Mouse (Mus musculus) MEL (cell line): ENCODE measurements at regions not wholly inside any gene's neighbourhood (a gene's known extent, or its start where the extent isn't known, plus 50 kb on each side); places are given as distances from the start of the nearest gene placed in this dataset.

Source experiments
- DNase-seq: peaks from one replicate; pipeline ENCODE4 v3.0.0; 2011; ENCODE audit warnings: low read depth, low spot score
- H3K27ac ChIP-seq: 2 replicates; pipeline ENCODE4 v1.5.1; 2012; ENCODE audit warnings: low read depth, mild to moderate bottlenecking, control low read depth, low read length, moderate library complexity; ENCODE audit not compliant: control insufficient read depth
- H3K27me3 ChIP-seq, 2 experiments: fragments of 150-350 bp in 1 of 2; sonication (generic) in 1 of 2; 2 replicates each; pipeline ENCODE4 v1.6.1; 2012; ENCODE audit warnings: low read length in 2 of 2, mild to moderate bottlenecking in 2 of 2, improper control_type of control experiment in 1 of 2, moderate library complexity in 1 of 2; ENCODE audit not compliant: insufficient read depth in 2 of 2, control insufficient read depth in 1 of 2
- H3K36me3 ChIP-seq, 2 experiments: 2 replicates each; pipeline ENCODE4 v1.6.1; 2012 to 2014; ENCODE audit warnings: low read length in 2 of 2, improper control_type of control experiment in 1 of 2, inconsistent platforms in 1 of 2, mild to moderate bottlenecking in 1 of 2; ENCODE audit not compliant: insufficient read depth in 2 of 2, control insufficient read depth in 1 of 2
- H3K4me1 ChIP-seq, 2 experiments: fragments of 150-350 bp in 1 of 2; sonication (generic) in 1 of 2; 2 replicates each; pipeline ENCODE4 v1.6.1; 2012; ENCODE audit warnings: low read length in 2 of 2, improper control_type of control experiment in 1 of 2, mild to moderate bottlenecking in 1 of 2; ENCODE audit not compliant: insufficient read depth in 2 of 2, control insufficient read depth in 1 of 2
- H3K4me3 ChIP-seq, 2 experiments: fragments of 150-350 bp in 1 of 2; sonication (generic) in 1 of 2; 2 replicates each; pipeline ENCODE4 v1.5.1; 2012; ENCODE audit warnings: low read depth in 2 of 2, low read length in 2 of 2, mild to moderate bottlenecking in 2 of 2, moderate library complexity in 2 of 2, control low read depth in 1 of 2, improper control_type of control experiment in 1 of 2; ENCODE audit not compliant: control insufficient read depth in 1 of 2, insufficient read depth in 1 of 2
- H3K79me2 ChIP-seq: 2 replicates; pipeline ENCODE4 v1.6.1; 2012; ENCODE audit warnings: mild to moderate bottlenecking, low read length, moderate library complexity; ENCODE audit not compliant: control insufficient read depth, poor library complexity, insufficient read depth
- H3K9ac ChIP-seq: 2 replicates; pipeline ENCODE4 v1.6.1; 2012; ENCODE audit warnings: low read depth, mild to moderate bottlenecking, control low read depth, low read length, moderate library complexity; ENCODE audit not compliant: control insufficient read depth, poor library complexity, severe bottlenecking
- H3K9me3 ChIP-seq: fragments of 150-350 bp; sonication (generic); replicated peaks from 2 replicates; pipeline ENCODE4 v1.6.1; 2012; ENCODE audit warnings: mild to moderate bottlenecking, low read length, improper control_type of control experiment, moderate library complexity; ENCODE audit not compliant: insufficient read depth
- BHLHE40 ChIP-seq: IDR thresholded peaks from 2 replicates; pipeline ENCODE4 v1.6.1; 2012; ENCODE audit warnings: low read depth, mild to moderate bottlenecking, inconsistent platforms, low read length, improper control_type of control experiment, borderline replicate concordance
- CHD1 ChIP-seq: IDR thresholded peaks from 2 replicates; pipeline ENCODE4 v1.6.1; 2012; ENCODE audit warnings: low read depth, mild to moderate bottlenecking, inconsistent platforms, low read length, improper control_type of control experiment
- CHD2 ChIP-seq: IDR thresholded peaks from 2 replicates; pipeline ENCODE4 v1.6.1; 2011; ENCODE audit warnings: low read length, improper control_type of control experiment
- CTCF ChIP-seq, 3 experiments: IDR thresholded peaks in 2 of 3; conservative IDR thresholded peaks in 1 of 3; 2 replicates each; pipeline ENCODE4 v1.5.1; 2011 to 2012; ENCODE audit warnings: low read length in 3 of 3, low read depth in 2 of 3, mild to moderate bottlenecking in 2 of 3, improper control_type of control experiment in 1 of 3, inconsistent platforms in 1 of 3, mixed read lengths in 1 of 3, moderate library complexity in 1 of 3; ENCODE audit not compliant: control insufficient read depth in 1 of 3, insufficient read depth in 1 of 3, poor library complexity in 1 of 3, severe bottlenecking in 1 of 3
- EP300 ChIP-seq, 2 experiments: IDR thresholded peaks; 2 replicates each; pipeline ENCODE4 v1.6.1; 2011; ENCODE audit warnings: improper control_type of control experiment in 2 of 2, low read length in 2 of 2, low read depth in 1 of 2, mild to moderate bottlenecking in 1 of 2
- GATA1 ChIP-seq: IDR thresholded peaks from 2 replicates; pipeline ENCODE4 v1.6.1; 2011; ENCODE audit warnings: low read depth, low read length, improper control_type of control experiment
- HCFC1 ChIP-seq: IDR thresholded peaks from 2 replicates; pipeline ENCODE4 v1.6.1; 2012; ENCODE audit warnings: low read depth, mild to moderate bottlenecking, inconsistent platforms, low read length, improper control_type of control experiment, moderate library complexity
- JUND ChIP-seq: IDR thresholded peaks from 2 replicates; pipeline ENCODE4 v1.6.1; 2011; ENCODE audit warnings: low read depth, mild to moderate bottlenecking, improper control_type of control experiment, low read length
- MAX ChIP-seq: IDR thresholded peaks from 2 replicates; pipeline ENCODE4 v1.6.1; 2011; ENCODE audit warnings: low read length, improper control_type of control experiment
- MEF2A ChIP-seq: IDR thresholded peaks from 2 replicates; pipeline ENCODE4 v1.6.1; 2014; ENCODE audit warnings: low read depth, mild to moderate bottlenecking, inconsistent platforms, low read length, improper control_type of control experiment; ENCODE audit not compliant: poor library complexity, insufficient replicate concordance, severe bottlenecking; ENCODE audit errors: extremely low read depth
- MXI1 ChIP-seq: IDR thresholded peaks from 2 replicates; pipeline ENCODE4 v1.6.1; 2011; ENCODE audit warnings: mild to moderate bottlenecking, low read depth, low read length, improper control_type of control experiment
- MYB ChIP-seq: IDR thresholded peaks from 2 replicates; pipeline ENCODE4 v1.6.1; 2011; ENCODE audit warnings: mild to moderate bottlenecking, low read depth, low read length, improper control_type of control experiment
- POLR2A ChIP-seq, 2 experiments: IDR thresholded peaks; 2 replicates each; pipeline ENCODE4 v1.6.1; 2011 to 2012; ENCODE audit warnings: low read length in 2 of 2, mild to moderate bottlenecking in 2 of 2, control low read depth in 1 of 2, improper control_type of control experiment in 1 of 2, low read depth in 1 of 2, moderate library complexity in 1 of 2; ENCODE audit not compliant: control insufficient read depth in 1 of 2, insufficient read depth in 1 of 2, poor library complexity in 1 of 2
- POLR2AphosphoS2 ChIP-seq: IDR thresholded peaks from 2 replicates; pipeline ENCODE4 v1.6.1; 2011; ENCODE audit warnings: low read length, improper control_type of control experiment
- POLR2AphosphoS5 ChIP-seq: IDR thresholded peaks from 2 replicates; pipeline ENCODE4 v1.6.1; 2012; ENCODE audit warnings: low read depth, borderline replicate concordance, mild to moderate bottlenecking, inconsistent platforms, low read length, moderate library complexity, mixed read lengths
- RAD21 ChIP-seq: IDR thresholded peaks from 2 replicates; pipeline ENCODE4 v1.6.1; 2011; ENCODE audit warnings: mild to moderate bottlenecking, low read depth, low read length, improper control_type of control experiment
- TAL1 ChIP-seq: IDR thresholded peaks from 2 replicates; pipeline ENCODE4 v1.6.1; 2012; ENCODE audit warnings: mild to moderate bottlenecking, inconsistent platforms, low read length, moderate library complexity, mixed read lengths
- TBP ChIP-seq: IDR thresholded peaks from 2 replicates; pipeline ENCODE4 v1.8.0; 2011; ENCODE audit warnings: low read depth, low read length, improper control_type of control experiment
- ZC3H11A ChIP-seq: IDR thresholded peaks from 2 replicates; pipeline ENCODE4 v1.6.1; 2012; ENCODE audit warnings: low read depth, mild to moderate bottlenecking, inconsistent platforms, low read length, improper control_type of control experiment
- ZKSCAN1 ChIP-seq: IDR thresholded peaks from 2 replicates; pipeline ENCODE4 v1.6.1; 2012; ENCODE audit warnings: low read depth, mild to moderate bottlenecking, inconsistent platforms, low read length, improper control_type of control experiment, moderate library complexity
- ZMIZ1 ChIP-seq: IDR thresholded peaks from 2 replicates; pipeline ENCODE4 v1.6.1; 2012; ENCODE audit warnings: low read depth, mild to moderate bottlenecking, inconsistent platforms, low read length, improper control_type of control experiment, moderate library complexity
- ZNF384 ChIP-seq: IDR thresholded peaks from 2 replicates; pipeline ENCODE4 v1.6.1; 2012; ENCODE audit warnings: low read depth, mild to moderate bottlenecking, inconsistent platforms, low read length, improper control_type of control experiment

DNA sequence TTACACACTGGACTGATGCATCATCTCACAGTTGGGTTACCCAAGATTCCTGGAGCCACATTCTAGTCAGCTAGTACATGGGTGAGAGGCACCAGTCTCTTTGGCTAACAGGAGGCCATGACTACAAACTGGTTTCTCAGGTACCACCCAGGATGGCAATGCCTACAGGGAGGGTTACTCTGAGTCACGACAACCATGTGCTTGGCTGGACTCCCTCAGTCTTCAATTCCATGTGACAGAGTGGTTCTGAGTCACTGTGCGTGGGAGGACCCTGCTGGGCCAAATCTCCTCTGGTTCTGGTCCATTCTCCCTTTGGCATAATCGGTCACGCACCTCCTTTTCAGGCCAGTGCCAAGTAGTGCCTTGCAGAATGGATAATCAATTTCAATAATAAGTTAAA lies 482.5 kb downstream of the Tbc1d22a start:
- H3K27me3 ChIP-seq = no peaks in the 10 kb centered on the region
- no peaks in the 10 kb centered on the region for H3K36me3 ChIP-seq
- no peak for DNase-seq
- no peaks in the 10 kb centered on the region for H3K79me2 ChIP-seq
- no peak overlapping the region for H3K9ac ChIP-seq
- H3K4me3 ChIP-seq = no peak overlapping the region
- TF ChIP-seq MXI1 (no peak), ZNF384 (no peak), ZMIZ1 (no peak), POLR2A (IDR thresholded peaks at IDR 0.05; ENCODE audit: control insufficient read depth in 1 of 2, insufficient read depth in 1 of 2, low read depth in 1 of 2, low read length in 2 of 2, poor library complexity in 1 of 2) (no peak), CHD1 (no peak), CHD2 (no peak), RAD21 (no peak), EP300 (IDR thresholded peaks at IDR 0.05; ENCODE audit: low read depth in 1 of 2, low read length in 2 of 2) (no peak), GATA1 (no peak), JUND (no peak), POLR2AphosphoS2 (no peak), MEF2A (no peak), TBP (no peak), HCFC1 (no peak)
- H3K27ac ChIP-seq = no peak overlapping the region
- H3K9me3 ChIP-seq = no peaks in the 10 kb centered on the region
- H3K4me1 ChIP-seq = no peaks in the 10 kb centered on the region

DNA sequence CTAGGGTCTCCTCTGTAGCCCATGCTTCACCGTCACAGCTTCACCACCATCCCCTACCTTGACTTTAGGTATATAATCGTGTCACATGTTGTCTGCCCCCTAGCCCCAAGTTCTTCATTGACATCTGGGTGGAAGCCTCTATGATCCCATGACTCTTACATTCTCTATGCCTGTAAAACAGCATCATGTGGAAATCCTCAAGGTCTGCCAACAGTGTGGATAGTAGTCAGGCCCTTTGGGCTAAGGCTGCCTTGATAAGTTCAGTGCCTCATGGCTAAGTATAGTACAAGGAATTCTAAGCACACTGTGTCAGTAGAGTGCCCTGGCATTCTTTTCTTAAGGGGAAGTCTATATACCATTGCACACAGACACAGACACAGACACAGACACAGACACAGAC lies 496.2 kb downstream of the Tbc1d22a start:
- Histone ChIP-seq H3K79me2 (no peaks in the 10 kb centered on the region), H3K4me1 (no peaks in the 10 kb centered on the region), H3K27me3 (no peaks in the 10 kb centered on the region), H3K36me3 (no peaks in the 10 kb centered on the region), H3K9ac (no peak overlapping the region), H3K4me3 (no peak overlapping the region)
- TF ChIP-seq POLR2AphosphoS2 = no peak
- no peak for TF ChIP-seq TAL1
- TF ChIP-seq POLR2AphosphoS5 = no peak
- no peak for TF ChIP-seq MAX
- TF ChIP-seq MYB = no peak
- TF ChIP-seq ZC3H11A = no peak
- TF ChIP-seq JUND = no peak
- no peak for TF ChIP-seq ZKSCAN1
- no peak for TF ChIP-seq CTCF (IDR thresholded peaks at IDR 0.05 in 2 of 3, conservative IDR thresholded peaks at IDR 0.05 in 1 of 3; ENCODE audit: control insufficient read depth in 1 of 3, insufficient read depth in 1 of 3, low read depth in 2 of 3, low read length in 3 of 3, poor library complexity in 1 of 3, severe bottlenecking in 1 of 3)
- no peak for TF ChIP-seq BHLHE40
- TF ChIP-seq, all 39 proteins: peak for 0
- Histone ChIP-seq H3K27ac (no peak overlapping the region), H3K9me3 (no peaks in the 10 kb centered on the region)
- no peak for DNase-seq
